Mouse (Mus musculus) spleen, postnatal 36 days (tissue): ENCODE data around the gene Fibp.
"Not testable (repeated sequence)": the region's sequence is repeated elsewhere in the genome, so short reads cannot be mapped to it uniquely, and the experiment has no call there.

Experiments
- DNase-seq, 2 experiments: peaks; one replicate each; pipeline ENCODE4 v3.0.0; 2022; ENCODE audit warnings: low spot score in 2 of 2, mixed read lengths in 1 of 2

Fibp gene

GRCm38 (mm10) chr19:5487768-5488550 is 27.5 kb downstream of the Fibp start, which contains the start of gene Mus81:
Gene Mus81 (minus strand): TSS chr19:5488402.
- peak; percentile 97 to 98 for DNase-seq

DNA sequence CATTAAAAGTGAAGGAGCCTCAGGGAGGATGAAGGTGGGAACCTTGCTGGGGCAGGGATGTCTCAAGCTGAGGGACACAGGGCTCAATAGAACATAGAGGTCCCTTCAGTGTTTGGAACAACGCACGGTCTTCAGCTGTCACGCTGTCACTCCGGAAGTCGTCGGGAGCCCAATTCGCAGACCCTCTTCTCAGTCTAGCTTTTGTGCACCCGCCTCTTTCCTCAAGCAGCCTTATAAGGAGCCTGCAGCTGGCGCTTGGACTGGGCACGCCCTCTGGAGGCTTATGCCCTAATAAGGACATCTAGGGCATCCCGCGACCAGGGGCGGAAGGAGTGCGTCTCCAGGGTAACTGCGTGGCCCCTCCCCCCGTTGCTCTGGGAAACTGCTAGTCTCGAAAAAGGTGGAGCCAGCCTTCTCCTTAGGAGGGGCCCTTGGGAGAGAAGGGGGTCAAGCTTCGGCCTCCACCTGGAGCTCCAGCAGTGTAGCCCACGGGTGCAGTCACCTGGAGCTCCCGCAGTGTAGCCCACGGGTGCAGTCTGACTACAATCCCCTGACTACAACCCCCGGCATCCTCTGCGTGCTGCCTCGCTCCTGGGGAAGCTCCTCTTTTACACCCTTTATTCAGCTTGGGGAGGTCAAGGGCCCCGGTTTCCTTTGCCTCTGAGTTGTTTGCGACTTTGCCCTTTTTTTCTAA is 28.6 kb downstream of the Fibp start:
- DNase-seq, result peak; percentile 98 to 99

DNA sequence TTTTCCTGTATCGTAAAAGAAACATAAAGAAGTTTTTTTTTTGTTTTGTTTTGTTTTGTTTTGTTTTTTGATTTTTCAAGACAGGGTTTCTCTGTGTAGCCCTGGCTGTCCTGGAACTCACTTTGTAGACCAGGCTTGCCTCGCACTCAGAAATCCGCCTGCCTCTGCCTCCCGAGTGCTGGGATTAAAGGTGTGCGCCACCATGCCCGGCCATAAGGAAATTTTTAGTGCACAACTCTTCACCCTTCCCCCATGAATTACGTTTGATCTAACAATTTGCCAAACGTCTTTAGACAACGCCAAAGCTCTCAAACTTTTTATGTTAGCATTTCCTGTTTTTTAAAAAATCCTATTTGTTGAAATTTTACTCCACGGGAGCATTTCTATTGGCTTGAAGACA is 29.3 kb downstream of the Fibp start:
- DNase-seq, result not testable (repeated sequence)

- DNase-seq, result peak; percentile 97
Observed at GRCm38 (mm10) chr19:5490313-5490897, 30.0 kb downstream of the Fibp start, which contains the start of gene Cfl1. Gene Cfl1 (plus strand): TSS chr19:5490455.

DNA sequence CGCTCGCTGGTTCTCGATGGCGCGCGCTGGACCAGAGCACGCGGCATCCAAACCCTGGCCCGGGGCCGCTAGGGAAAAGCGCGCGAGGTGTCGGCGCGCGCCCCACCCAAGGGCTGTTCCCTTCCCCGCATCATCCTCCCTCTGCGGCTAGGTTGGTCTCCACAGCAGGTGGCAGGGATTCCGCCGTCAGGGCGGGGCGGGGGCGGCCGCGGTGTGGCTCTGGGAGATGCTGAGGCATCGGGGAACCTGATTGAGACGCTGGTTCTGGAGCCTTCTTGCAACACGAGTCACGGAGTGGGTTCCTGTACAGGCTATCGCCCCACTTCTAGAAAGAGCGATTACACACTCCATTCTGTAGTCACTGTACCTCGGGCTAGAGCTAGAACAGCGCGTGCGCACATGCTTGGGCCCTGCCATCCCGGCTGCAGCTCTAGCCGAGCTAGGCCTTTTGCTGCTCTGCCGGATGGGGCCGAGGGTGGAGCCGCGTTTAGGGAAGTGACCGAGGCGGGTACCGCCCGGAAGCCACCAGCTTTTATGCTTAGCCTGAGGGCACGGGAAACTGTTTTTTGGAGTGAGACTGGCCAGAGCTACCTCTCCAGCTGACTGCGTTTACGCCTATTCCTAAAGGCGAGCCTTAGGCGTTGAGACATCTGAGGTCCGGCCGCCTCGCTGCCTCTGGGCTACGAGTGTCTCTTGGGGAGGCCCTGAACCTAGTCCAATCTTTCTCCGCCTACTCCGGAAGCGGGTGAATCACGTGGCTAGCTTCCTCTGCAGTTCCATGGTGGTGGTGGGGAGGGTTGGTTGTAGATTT is 30.7 kb downstream of the Fibp start:
- DNase-seq, result peak; percentile 90 to 91

DNA sequence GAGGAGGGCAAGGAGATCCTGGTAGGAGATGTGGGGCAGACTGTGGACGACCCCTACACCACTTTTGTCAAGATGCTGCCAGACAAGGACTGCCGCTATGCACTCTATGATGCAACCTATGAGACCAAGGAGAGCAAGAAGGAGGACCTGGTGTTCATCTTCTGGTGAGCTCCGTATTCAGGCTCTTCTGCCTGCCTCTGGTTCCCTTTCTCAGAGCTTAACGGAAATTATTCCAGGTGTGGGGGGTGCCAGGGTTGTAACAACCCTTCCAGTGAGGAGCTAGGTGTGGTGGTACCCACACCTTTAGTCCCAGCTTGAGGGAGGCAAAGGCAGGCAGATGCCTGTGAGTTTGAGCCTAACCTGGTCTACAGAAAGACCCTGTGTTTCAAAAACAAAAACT is 32.2 kb downstream of the Fibp start:
- DNase-seq, result no peak

- DNase-seq, result not testable (repeated sequence)
Observed at GRCm38 (mm10) chr19:5493301-5493721, 32.9 kb downstream of the Fibp start.

- DNase-seq, result no peak
Observed at GRCm38 (mm10) chr19:5494314-5494713, 33.9 kb downstream of the Fibp start.

- no peak for DNase-seq
Observed at GRCm38 (mm10) chr19:5495353-5496051, 35.1 kb downstream of the Fibp start.

DNA sequence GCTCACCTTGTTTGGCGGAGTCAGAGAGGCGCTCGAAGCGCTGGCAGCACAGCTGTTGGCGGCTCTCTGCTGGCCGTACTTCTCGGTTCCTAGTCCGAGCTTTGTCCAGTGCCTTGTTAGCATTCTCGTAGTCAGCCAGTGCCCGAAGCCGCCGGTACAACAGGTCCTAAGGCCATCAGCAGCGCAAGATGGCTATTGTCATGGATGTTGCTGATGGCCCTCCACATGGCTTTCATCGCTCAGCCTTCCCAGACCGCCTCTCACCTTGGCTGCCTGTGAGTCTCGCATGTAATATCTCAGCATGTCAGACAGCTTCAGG is 35.6 kb downstream of the Fibp start:
- no peak for DNase-seq

DNA sequence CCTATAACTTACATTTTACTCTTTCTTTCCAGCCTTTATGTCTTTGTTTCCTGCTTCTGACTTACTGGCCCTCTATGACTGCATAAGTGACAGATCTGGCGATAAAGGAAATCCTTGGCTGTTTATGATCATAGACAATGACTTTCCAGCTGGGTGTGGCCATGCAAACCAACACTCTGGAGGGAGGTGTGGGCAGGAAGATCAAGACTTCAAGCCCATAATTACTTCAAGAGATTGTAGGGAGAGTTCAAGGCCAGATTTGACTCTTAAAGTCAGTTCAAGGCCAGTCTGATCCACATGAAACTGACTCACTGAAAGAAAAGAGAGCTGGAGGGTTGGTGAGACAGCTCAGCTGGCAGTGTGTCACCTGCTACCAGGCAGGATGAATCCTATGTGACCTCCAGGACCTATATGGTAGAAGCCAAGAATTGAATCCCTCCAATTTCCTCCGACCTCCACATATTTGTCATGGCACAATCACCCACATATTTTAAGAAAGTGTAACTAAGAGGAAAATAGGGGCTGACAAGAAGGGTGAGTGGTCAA is 40.0 kb downstream of the Fibp start:
- no peak for DNase-seq

DNA sequence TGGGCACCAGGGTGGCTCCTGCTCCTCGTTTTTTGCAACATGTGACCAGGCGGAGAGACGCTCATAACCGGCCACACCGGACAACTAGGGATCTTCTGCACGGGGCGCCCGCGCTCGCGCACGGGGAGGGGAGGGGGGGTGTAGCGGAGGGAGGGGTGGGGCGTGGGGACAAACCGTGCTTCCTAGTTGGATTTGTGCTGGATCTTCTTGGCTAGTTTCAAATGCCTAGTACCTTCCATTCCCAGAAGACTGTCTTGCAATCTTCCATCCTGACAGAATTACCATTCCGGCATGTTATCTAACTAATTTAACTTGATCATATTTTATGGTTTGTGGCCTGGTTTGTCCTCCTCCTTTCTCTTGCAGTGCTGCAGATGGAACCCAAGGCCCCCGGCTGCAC is 43.3 kb downstream of the Fibp start, which contains the start of gene 1700020D05Rik:
1700020D05Rik (minus strand) TSS at position 101 of the 400 bp plus-strand sequence.
- DNase-seq, result no peak

DNA sequence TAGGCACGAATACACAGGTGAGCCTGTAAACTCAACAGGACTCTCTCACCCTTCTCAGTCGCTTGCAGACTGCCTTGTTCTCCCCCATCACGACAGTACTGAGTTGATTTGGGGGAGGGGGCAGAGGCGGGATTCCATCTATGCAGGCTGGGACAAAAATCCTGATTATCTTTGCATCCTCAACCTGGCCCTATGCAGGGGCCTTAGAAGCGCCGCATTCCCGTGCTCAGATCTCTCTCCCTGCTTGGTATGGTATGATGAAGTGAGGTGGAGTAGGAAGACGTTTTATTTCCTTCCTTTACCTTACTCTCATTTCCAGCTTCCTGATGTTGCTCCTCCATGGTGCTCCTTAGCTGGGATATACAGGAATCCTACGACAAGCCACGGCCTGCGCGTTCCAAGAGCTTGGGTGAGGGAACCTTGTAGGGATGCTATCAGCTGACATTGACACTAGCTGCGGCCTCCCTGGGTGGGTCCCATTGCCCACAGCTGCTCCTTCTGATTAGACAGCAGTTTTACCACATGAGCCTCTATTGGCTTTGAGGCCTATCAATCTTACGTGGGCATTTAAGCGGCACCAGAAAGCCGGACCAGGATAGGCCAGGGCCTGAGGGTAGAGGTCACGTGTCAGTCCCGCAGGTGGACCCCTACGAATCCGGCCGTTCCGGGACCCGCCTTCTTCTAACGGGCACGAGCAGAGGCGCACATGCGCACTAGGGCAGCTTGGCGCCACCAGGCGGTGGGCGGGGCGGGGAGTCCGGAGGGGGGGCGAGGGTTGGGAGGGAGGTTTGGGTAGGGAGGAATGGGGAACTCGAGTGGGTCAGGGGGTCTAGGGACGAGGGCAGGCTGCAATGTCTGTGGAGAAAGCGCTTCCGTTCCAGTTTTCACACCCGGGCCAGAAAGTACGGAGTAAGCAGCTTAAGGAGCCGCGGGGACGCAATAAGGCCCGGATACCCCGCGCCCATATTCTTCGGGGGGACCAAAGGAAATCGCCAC is 49.9 kb downstream of the Fibp start, which contains the start of gene Snx32:
Snx32 (minus strand) TSS at position 508 of the 996 bp plus-strand sequence.
- peak; percentile 99 for DNase-seq

DNA sequence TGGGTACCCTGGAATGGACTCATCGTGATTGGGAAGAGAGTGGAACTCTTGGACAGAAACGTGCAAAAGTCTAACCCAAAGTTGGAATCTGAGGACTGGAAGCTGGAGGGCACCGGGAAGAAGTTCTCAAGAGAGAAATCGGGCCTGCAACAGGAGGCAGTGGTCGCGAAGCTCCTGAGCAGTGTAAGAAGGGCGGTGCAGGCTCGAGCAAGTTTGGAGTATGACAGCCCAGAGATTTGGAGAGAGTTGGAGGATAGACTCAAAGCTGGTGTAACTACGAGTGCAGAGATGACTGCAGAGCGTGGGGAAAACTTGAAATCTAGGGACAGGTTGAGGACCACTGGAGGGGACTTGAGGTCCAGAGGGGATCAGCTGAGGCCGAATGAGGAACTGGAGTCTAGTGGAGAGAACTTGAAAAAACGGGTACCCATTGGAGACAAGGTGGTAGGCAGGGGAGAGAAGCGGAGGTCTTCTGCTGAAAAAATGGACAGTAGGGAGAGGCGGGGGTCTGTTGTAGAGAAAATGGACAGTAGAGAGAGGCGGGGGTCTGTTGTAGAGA is 50.7 kb downstream of the Fibp start:
- DNase-seq, result no peak

DNA sequence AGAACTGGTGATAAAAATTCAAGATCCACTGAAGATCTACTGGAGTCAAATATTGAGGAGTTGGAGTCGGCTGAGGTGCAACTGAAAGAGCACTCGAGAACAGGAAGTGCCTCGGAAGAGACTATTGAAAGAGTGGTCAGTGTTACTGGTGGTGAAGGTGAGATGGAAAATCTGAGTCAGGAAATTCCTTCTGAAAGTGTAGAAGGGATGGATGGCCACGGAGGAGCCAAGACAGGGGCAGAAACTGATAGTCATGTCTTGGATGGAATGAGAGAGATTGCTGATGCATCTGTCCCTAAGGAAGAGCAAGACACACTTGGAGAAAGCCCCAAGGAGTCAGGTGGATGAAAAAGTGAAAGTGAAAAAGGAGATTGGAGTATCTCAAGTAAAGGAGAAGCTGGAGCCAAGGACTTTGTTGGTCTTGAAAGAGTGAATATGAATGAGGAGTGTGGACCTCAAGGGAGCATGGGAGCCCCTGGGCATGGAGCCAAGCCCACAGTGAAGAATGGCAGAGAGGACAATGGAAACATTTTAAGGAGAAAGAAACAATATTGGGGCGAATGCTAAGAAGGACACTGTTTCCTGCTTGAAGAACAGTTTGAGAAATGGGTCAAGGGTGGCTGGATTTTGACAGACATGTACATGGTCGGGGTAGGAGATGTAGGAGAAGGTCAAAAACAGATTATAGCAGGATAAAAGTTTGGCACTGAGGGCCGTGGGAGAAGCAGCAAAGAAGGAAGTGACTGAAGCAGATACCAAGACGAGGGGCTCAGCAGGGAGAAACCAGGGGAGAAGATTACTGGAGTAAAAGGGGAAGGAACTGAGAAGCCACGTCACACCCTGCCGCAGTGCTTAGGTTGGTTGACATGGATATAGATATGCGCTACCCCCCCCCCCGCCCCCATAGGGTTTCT is 51.9 kb downstream of the Fibp start:
- DNase-seq, result peak; percentile 61 to 70

- DNase-seq, result no peak
Observed at GRCm38 (mm10) chr19:5513005-5513349, 52.6 kb downstream of the Fibp start.
